Mouse (Mus musculus) heart, postnatal 0 days (tissue): ENCODE results near the gene Tent5c. TPM values are rescaled to one million over a fixed set of nuclear protein-coding genes. Genes with fewer than 3 reads are reported as not detected.

Experiments
- ATAC-seq: fragments of 200-750 bp; cut with Nextera tagmentation; 2 replicates; pipeline ENCODE4 v1.8.0; 2017; ENCODE audit warnings: low read depth, moderate number of reproducible peaks, moderate library complexity; ENCODE audit not compliant: insufficient read depth
- DNase-seq: peaks from one replicate; pipeline ENCODE4 v3.0.0-alpha.2; 2016; ENCODE audit warnings: low spot score
- H3K27ac ChIP-seq: fragments of 300-500 bp; sonication (generic); 2 replicates; pipeline ENCODE4 v1.5.1; 2014; ENCODE audit warnings: low read depth, mild to moderate bottlenecking
- H3K27me3 ChIP-seq: fragments of 300-500 bp; sonication (generic); 2 replicates; pipeline ENCODE4 v1.6.1; 2014; ENCODE audit warnings: low read length, mixed read lengths; ENCODE audit not compliant: control insufficient read depth, insufficient read depth
- H3K36me3 ChIP-seq: fragments of 300-500 bp; sonication (generic); replicated peaks from 2 replicates; pipeline ENCODE4 v1.6.1; 2014; ENCODE audit warnings: low read length, mixed read lengths; ENCODE audit not compliant: control insufficient read depth, insufficient read depth
- H3K4me1 ChIP-seq: fragments of 300-500 bp; sonication (generic); 2 replicates; pipeline ENCODE4 v1.6.1; 2014; ENCODE audit warnings: antibody characterized with exemption; ENCODE audit not compliant: control insufficient read depth, insufficient read depth
- H3K4me2 ChIP-seq: fragments of 300-500 bp; sonication (generic); 2 replicates; pipeline ENCODE4 v1.6.1; 2014; ENCODE audit warnings: low read depth, mild to moderate bottlenecking, low read length, moderate library complexity
- H3K4me3 ChIP-seq: fragments of 300-500 bp; sonication (generic); 2 replicates; pipeline ENCODE4 v1.5.1; 2014; ENCODE audit warnings: low read depth, low read length
- H3K9ac ChIP-seq: fragments of 300-500 bp; sonication (generic); replicated peaks from 2 replicates; pipeline ENCODE4 v1.6.1; 2014; ENCODE audit warnings: low read depth, low read length, mixed read lengths
- H3K9me3 ChIP-seq: fragments of 300-500 bp; sonication (generic); replicated peaks from 2 replicates; pipeline ENCODE4 v1.6.1; 2016; ENCODE audit warnings: low read length; ENCODE audit not compliant: control insufficient read depth
- CTCF ChIP-seq: IDR thresholded peaks from 2 replicates; pipeline ENCODE4 v1.5.1; 2016; ENCODE audit warnings: antibody characterized with exemption, control low read depth, low read depth
- EP300 ChIP-seq: IDR thresholded peaks from 2 replicates; pipeline ENCODE4 v1.6.1; 2016; ENCODE audit warnings: antibody characterized with exemption, low read depth
- WGBS: fragments of 180-500 bp; shearing (Covaris S2); extraction: QIAGEN DNeasy Blood & Tissue Kit; methylation state at CpG from one replicate; pipeline ENCODE4 v1.1.7; 2014; 5-methylcytosine and 5-hydroxymethylcytosine counted together
- polyA plus RNA-seq: library from polyadenylated mRNA; unstranded; fragments of >200 nt; fragmentation: Nextera tagmentation; extraction: Ambion mirVana; gene quantifications from 2 replicates; pipeline ENCODE4 v1.2.1, GENCODE M21; 2015
- total RNA-seq: library from RNA; depleted of rRNA; stranded (reverse); fragments of >200 nt; gene quantifications from 2 replicates; pipeline ENCODE4 v1.2.3, GENCODE M21; 2014; ENCODE audit warnings: low replicate concordance

Tent5c gene
- total and polyA plus RNA-seq, 2 experiments from 2014 or later = 4.2 to 8.9 TPM

DNA sequence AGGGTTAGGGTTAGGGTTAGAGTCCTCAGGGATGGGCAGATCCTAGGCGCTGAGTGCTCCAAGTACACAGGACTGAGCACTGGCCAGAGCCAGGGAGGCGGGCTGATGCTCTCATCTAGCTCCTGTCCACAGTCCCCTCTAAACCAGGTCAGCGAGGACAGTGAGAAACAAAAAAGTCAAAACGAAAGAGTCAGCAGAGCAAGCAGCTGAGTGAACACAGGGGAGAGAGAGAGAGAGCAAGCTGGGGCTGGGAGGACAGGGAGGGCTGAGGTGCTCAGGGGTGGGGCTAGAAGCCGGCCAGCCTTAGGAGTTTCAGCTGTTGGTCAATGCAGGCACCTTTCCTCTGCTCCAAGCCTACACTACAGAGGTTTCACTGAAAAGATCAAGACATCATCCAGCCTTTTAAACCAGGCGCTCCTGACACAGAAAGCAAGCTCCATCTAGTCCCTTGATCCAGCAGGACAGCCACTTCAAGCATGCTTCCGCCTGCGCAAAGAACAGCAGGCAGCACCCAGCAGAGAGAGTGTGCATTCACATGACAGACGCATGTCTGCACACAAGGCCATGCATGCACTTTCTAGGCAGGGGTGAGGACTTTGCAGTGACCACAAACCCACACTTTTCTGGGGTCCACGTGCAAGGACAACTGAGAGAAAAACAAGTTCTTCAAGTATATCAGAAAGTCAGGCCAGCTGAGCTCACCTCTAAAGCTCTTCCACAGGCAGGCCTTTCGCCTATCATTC lies 3.6 kb downstream of the Tent5c start:
- ATAC-seq (no peak), DNase-seq (no peak)
- Histone ChIP-seq H3K4me2 (no peak overlapping the region), H3K27me3 (peaks cover 30% of the 10 kb centered on the region), H3K9me3 (no peaks in the 10 kb centered on the region), H3K36me3 (no peaks in the 10 kb centered on the region), H3K27ac (no peak overlapping the region), H3K9ac (no peak overlapping the region), H3K4me3 (no peak overlapping the region), H3K4me1 (no peaks in the 10 kb centered on the region)
- no peak for TF ChIP-seq CTCF
- TF ChIP-seq EP300 = no peak
- WGBS = 61% methylated on average over 11 of the region's 11 CpGs

DNA sequence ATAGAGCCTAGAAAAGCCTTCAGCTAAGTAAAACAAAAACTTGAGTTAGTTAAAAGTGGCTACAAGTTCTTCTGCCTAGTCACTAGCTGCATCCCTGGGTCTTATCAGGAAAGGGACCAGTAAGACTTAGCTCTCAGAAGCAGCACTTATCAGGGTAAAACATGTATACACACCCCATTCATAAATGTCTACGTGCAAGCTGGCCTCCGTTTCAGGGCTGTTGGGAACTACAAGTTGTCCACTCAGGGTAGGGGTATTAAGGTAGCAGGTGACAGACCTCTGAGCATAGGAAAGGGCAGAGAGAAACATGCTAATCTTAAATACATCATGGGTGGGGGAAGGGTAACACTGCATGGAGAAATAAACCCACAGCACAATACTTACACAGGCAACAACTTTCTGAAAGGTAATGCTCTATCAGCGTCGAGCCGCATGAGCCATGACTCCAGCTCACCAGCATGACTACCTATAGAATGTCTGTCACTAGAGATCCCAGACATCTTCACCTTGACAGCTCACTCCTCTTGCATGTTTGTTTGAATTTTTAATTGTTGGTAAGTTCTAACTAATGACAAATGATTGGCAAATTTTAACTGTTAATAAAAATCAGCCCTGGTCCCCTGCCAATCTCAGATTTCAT lies 6.0 kb downstream of the Tent5c start:
- Histone ChIP-seq H3K4me1 (no peaks in the 10 kb centered on the region), H3K9ac (no peak overlapping the region), H3K27ac (no peak overlapping the region), H3K4me3 (no peak overlapping the region), H3K27me3 (peaks cover 28% of the 10 kb centered on the region), H3K4me2 (no peak overlapping the region), H3K9me3 (no peaks in the 10 kb centered on the region), H3K36me3 (no peaks in the 10 kb centered on the region)
- ATAC-seq (no peak), DNase-seq (no peak)
- 68% methylated on average over 5 of the region's 5 CpGs for WGBS
- no peak for TF ChIP-seq EP300
- TF ChIP-seq CTCF = no peak

DNA sequence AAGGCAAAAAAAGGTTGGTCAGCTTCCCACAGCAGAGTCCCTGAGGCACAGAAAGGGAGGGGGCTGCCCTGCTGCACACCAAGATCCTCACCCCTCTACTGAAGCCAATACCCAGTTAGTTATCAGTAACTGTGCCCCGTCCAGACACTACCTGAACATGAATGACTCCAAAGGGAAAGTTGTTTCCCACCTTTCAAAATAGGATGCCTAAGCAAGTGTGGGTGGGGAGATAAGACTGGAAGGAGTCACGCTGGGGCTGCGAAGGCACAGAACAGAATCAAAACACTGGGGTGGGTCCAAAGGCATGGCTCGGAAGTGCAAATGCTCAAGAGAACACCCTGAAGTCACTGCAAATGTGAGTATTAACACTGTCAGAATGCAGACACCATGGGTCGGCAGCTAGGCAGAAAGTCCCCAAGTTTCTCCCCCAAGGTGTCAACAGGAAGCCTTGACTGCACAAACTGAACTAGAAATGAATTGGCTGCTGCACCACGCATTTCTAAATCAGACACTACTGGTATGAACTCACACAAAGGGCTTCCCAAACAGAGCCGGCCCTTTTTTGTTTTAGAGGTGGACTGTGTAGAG lies 6.7 kb downstream of the Tent5c start:
- no peak for ATAC-seq

DNA sequence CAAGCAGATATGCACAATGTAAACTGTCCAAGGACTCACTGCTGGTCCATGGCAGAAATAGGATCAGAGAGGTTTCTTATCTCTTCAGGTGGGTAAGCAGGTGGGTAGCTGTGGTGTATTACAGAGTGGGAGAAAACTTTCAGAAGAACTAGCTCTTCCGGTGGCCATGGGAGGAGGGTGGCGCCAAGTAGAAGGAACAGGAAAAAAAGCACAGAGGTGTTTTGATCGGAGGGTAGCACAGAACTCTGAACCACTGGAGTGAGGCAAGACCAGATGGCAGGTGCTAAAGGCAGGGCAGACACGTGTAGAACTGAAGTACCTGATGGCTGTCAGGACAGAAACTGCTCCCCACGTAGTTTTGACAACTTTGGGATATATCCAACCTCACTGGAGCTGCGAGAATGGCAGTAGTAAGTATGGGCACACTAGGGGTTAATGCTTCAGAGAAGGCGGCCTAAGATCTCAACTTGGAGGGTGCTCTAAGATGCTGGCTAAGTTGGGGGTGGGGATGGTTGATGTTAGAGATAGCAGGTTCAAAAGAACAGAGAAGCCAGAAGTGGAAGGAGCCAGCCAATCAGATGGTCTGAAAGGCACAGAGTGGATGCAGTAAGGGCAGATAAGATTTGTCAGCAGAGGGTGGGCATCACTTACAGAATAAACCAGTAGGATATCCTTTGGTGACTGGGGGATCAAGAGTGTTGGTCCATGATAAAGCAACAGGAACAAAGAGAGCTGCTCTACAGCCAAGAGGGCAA lies 8.7 kb downstream of the Tent5c start:
- no peak overlapping the region for H3K4me3 ChIP-seq
- no peak for TF ChIP-seq EP300
- no peak for TF ChIP-seq CTCF
- H3K4me2 ChIP-seq = no peak overlapping the region
- 71% methylated on average over 7 of the region's 7 CpGs for WGBS
- no peaks in the 10 kb centered on the region for H3K4me1 ChIP-seq
- no peak overlapping the region for H3K27ac ChIP-seq
- H3K36me3 ChIP-seq = no peaks in the 10 kb centered on the region
- no peak for DNase-seq
- ATAC-seq = no peak
- peaks cover 5% of the 10 kb centered on the region; the same call in 1 of the 2 replicates for H3K27me3 ChIP-seq
- no peak overlapping the region for H3K9ac ChIP-seq
- H3K9me3 ChIP-seq = no peaks in the 10 kb centered on the region

More for the DNA sequence above, 6.7 kb downstream of the Tent5c start:
- no peak overlapping the region for H3K27ac ChIP-seq
- no peak overlapping the region for H3K4me2 ChIP-seq
- no peak overlapping the region for H3K4me3 ChIP-seq
- H3K9ac ChIP-seq = no peak overlapping the region
- H3K36me3 ChIP-seq = no peaks in the 10 kb centered on the region
- TF ChIP-seq CTCF (no peak), EP300 (no peak)
- H3K9me3 ChIP-seq = no peaks in the 10 kb centered on the region
- 24% methylated on average over 7 of the region's 7 CpGs for WGBS
- DNase-seq = no peak
- H3K27me3 ChIP-seq = peaks cover 24% of the 10 kb centered on the region
- H3K4me1 ChIP-seq = no peaks in the 10 kb centered on the region

DNA sequence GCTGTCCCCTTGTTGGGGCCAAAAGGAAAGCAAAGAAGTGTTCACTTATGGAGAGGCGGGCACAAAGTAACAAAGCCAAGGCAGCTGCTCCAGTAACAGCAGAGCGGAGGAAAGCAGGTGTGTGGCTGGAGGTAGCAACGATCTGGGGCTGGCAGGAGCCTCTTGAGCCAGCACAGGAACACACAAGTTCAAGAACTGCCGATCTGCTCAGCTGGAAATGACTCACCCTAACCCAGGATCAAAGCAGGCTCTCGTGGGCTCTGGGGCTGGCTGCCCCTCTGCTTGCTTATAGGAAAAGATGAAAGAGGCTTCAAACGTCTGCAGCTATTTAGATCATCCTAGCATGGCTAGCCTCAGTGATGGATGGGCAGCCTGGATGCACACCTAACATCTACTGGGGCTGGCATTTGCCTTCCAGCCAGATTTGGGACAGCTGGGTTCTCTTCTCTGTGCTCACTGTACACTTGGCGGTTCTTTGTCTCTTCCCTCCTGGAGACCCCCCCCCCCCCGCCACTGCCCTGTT lies 14.1 kb downstream of the Tent5c start:
- DNase-seq = no peak
- Histone ChIP-seq H3K27ac (no peak overlapping the region), H3K9me3 (no peaks in the 10 kb centered on the region), H3K9ac (no peak overlapping the region), H3K36me3 (no peaks in the 10 kb centered on the region), H3K4me2 (no peak overlapping the region), H3K27me3 (0 out of 2 replicates have a peak, but pooled peaks cover 3% of the 10 kb centered on the region), H3K4me1 (no peaks in the 10 kb centered on the region), H3K4me3 (no peak overlapping the region)
- no peak for ATAC-seq
- 56% methylated on average over 8 of the region's 8 CpGs for WGBS
- TF ChIP-seq CTCF (no peak), EP300 (no peak)
